In genomic region chr1:194665715-194666114, GRCm38 (mm10) we compare ENCODE assay signal across 16 mouse cellular contexts.
"Had no signal": no experiment of that assay in that cellular context is flagged by ENCODE, and none has a peak within 500 bp of the region (broad histone marks: within the 10 kb centered on the region; RNA-seq: fewer than 3 reads in every experiment).

No protein-coding gene starts in this region.

- DNase-seq: lung, adult 18-20 months; lung, embryonic 14.5 days; lung, postnatal 10 days; lung, postnatal 4 days; right cerebral cortex, adult 18-20 months; right cerebral cortex, postnatal 25 days; right cerebral cortex, postnatal 4 days; spleen, adult 18-20 months; thymus, adult 18-20 months; thymus, postnatal 14 days; thymus, postnatal 36 days had no signal

- H3K9me3 ChIP-seq: liver, embryonic 12.5 days; megakaryocyte, embryonic 14.5 days; midbrain, embryonic 13.5 days; midbrain, embryonic 15.5 days had no signal

- H3K36me3 ChIP-seq: liver, embryonic 12.5 days; midbrain, embryonic 15.5 days had no signal

- H3K4me3 ChIP-seq: liver, embryonic 12.5 days; megakaryocyte, embryonic 14.5 days; midbrain, embryonic 13.5 days; midbrain, embryonic 15.5 days had no signal

- H3K27ac ChIP-seq: liver, embryonic 12.5 days; liver, embryonic 14.5 days; midbrain, embryonic 13.5 days; midbrain, embryonic 15.5 days had no signal

- H3K4me2 ChIP-seq: liver, embryonic 12.5 days; lung, embryonic 14.5 days; midbrain, embryonic 13.5 days; midbrain, embryonic 15.5 days had no signal

- H3K27me3 ChIP-seq: liver, embryonic 12.5 days; megakaryocyte, embryonic 14.5 days; midbrain, embryonic 15.5 days had no signal

- H3K9ac ChIP-seq: liver, embryonic 12.5 days; liver, embryonic 14.5 days; lung, embryonic 14.5 days; midbrain, embryonic 13.5 days; midbrain, embryonic 15.5 days had no signal

- ATAC-seq: liver, embryonic 12.5 days; midbrain, embryonic 13.5 days; midbrain, embryonic 15.5 days had no signal

- H3K4me1 ChIP-seq: liver, embryonic 12.5 days; midbrain, embryonic 15.5 days had no signal
